Mouse (Mus musculus) lung, adult 2 months (tissue): ENCODE data around the gene Gzmn. TPM values are rescaled to one million over a fixed set of nuclear protein-coding genes. Genes with fewer than 3 reads are reported as not detected.
"Not testable (repeated sequence)": the region's sequence is repeated elsewhere in the genome, so short reads cannot be mapped to it uniquely, and the experiment has no call there.

Experiments
- DNase-seq: peaks from one replicate; pipeline ENCODE4 v3.0.0; 2022
- H3K4me1 ChIP-seq: fragments of 200-500 bp; 2 replicates; pipeline ENCODE4 v1.6.1; 2011; ENCODE audit warnings: low read length; ENCODE audit not compliant: control insufficient read depth, insufficient read depth
- H3K4me3 ChIP-seq: fragments of 200-500 bp; replicated peaks from 2 replicates; pipeline ENCODE3; 2011; ENCODE audit warnings: low read depth, mild to moderate bottlenecking, control low read depth, low read length; ENCODE audit errors: extremely low read depth
- CTCF ChIP-seq: fragments of 200-500 bp; IDR thresholded peaks from 2 replicates; pipeline ENCODE4 v1.5.1; 2011; ENCODE audit warnings: mild to moderate bottlenecking, low read length, control low read depth; ENCODE audit not compliant: insufficient read depth
- POLR2A ChIP-seq: fragments of 200-500 bp; IDR thresholded peaks from 2 replicates; pipeline ENCODE4 v1.6.1; 2011; ENCODE audit warnings: low read depth, mild to moderate bottlenecking, control low read depth, low read length, borderline replicate concordance; ENCODE audit errors: extremely low read depth
- WGBS: fragments of 180-500 bp; shearing (Covaris S2); methylation state at CpG from one replicate; pipeline ENCODE4 v1.1.7; 2018; 5-methylcytosine and 5-hydroxymethylcytosine counted together
- polyA plus RNA-seq: library from polyadenylated mRNA; depleted of rRNA; stranded (reverse); fragments of >200 nt; gene quantifications from 2 replicates; pipeline ENCODE4 v1.2.3, GENCODE M21; 2012; rRNA removed

The Gzmn gene
- polyA plus RNA-seq, 1 experiment: not detected

DNA sequence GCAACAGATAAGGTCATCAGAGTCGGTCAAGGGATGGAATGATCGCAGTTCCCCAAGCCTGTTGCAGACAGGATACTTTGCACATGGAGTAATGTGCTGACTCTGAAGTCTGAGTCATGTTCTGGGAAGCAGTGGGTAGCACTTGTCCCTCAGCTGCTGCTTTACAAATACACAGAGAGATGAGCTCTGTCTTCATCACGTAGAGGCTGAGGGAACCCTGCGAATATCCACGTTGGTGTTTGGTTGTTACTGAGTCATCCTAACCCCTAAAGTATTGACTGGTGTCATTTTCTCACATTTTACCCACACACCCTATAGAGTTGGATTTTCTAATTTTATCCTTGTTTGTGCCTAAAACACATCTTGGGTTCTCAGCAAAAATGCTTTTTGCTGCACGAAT is 6.4 kb downstream of the Gzmn start:
- no peak for DNase-seq
- WGBS: 66% methylated on average over 6 of the region's 6 CpGs
- TF ChIP-seq POLR2A: no peak
- TF ChIP-seq CTCF: no peak
- no peaks in the 10 kb centered on the region for H3K4me1 ChIP-seq
- H3K4me3 ChIP-seq: no peak overlapping the region

DNA sequence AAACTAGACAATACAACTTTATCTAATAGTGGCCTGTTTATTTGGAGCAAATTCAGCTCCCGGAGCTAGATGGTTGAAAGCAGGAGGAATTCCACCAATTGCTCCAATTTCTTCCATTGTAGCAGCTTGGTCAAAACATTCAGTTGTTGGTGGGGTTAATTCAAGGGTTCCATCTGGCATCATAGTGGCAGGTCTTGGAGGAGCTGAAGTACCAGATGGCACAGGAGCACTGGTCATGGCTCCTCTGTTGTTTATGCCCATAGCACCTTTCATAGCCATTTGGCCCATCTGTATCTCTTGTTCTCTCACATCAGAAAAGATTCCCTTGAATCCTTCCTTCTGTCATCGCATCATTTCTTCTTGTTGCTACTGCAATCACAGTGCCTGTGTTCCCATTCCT is 12.3 kb downstream of the Gzmn start:
- TF ChIP-seq POLR2A: no peak
- TF ChIP-seq CTCF: no peak
- Histone ChIP-seq H3K4me1 (no peaks in the 10 kb centered on the region), H3K4me3 (no peak overlapping the region)
- 79% methylated on average over 2 of the region's 2 CpGs for WGBS
- DNase-seq: no peak

DNA sequence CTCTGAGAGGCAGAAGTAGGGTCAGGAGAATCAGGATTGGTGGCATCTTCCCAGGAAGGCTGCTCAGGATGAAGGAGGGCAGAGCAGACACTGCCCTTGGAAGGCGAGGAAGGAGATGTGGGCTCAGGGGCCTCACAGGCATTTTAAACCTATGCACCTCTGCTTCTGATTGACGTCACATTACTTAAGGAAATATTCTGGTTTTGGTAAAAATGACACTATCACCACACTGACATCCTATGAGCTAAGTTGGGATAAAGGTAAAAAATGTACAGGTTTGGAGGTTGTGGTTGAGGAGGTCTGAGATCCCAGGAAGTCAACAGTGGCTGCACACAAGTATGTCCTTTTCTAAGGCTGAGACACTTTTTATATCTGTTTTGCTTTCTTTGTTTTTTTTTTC is 14.9 kb downstream of the Gzmn start, which contains the start of gene Gzmg:
Gene Gzmg, minus strand, starts transcription at position 101 of the 400 bp plus-strand sequence.
- not testable (repeated sequence) for DNase-seq, H3K4me3 ChIP-seq, H3K4me1 ChIP-seq
- 77% methylated on average over 2 of the region's 2 CpGs for WGBS

DNA sequence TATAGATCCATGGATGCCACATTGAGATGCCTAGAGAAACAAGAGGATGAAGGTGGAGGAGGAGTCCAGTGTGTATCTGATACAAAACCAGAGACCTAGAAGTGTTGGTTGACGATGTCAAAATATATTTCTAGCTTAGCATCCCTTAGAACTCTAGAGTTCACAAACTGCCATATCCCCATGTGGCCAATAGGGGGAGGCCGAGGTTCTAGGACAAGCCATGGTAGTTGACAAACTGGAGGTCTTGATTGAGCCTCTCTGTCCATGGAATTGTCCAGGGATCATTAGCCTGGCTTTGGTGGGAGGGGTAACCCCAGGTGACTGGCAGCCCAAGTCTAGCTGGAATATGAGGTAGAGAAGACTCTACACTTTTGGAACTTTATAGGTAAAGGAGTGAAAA is 19.1 kb downstream of the Gzmn start:
- no peaks in the 10 kb centered on the region for H3K4me1 ChIP-seq
- TF ChIP-seq CTCF (no peak), POLR2A (no peak)
- no peak for DNase-seq
- 70% methylated on average over 2 of the region's 2 CpGs for WGBS
- H3K4me3 ChIP-seq: no peak overlapping the region

DNA sequence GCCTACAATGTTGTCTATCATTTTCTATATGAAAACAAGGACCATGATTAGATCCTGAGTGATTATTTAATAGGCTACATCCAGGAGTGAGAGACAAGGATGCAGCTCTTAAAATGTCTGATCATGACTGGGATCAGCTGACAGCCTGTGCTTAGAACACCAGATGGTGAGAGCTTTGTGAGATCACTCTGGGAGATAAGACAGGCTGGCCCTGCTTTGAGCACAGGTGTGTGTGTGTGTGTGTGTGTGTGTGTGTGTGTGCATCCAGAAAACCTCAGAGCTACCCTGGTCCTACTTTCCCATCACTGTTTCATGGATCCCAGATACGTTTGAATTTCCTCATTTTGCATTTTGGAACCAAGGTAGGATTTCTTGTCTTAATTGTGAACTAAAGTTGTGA is 40.7 kb downstream of the Gzmn start:
- not testable (repeated sequence) for H3K4me3 ChIP-seq
- WGBS: 76% methylated on average over 1 of the region's 1 CpGs

DNA sequence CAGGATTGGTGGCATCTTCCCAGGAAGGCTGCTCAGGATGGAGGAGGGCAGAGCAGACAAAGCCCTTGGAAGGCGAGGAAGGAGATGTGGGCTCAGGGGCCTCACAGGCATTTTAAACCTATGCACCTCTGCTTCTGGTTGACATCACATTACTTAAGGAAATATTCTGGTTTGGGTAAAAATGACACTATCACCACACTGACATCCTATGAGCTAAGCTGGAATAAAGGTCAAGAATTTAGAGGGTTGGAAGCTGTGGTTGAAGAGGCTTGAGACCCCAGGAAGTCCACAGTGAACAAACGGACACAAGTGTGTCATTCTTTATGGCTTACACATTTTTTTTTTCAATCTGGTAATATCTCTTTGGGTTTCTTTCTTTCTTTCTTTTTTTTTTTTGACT is 41.9 kb downstream of the Gzmn start, which contains the start of gene Gzmd:
Gene Gzmd, minus strand, starts transcription at position 101 of the 400 bp plus-strand sequence.
- not testable (repeated sequence) for H3K4me1 ChIP-seq, H3K4me3 ChIP-seq, DNase-seq
- 66% methylated on average over 2 of the region's 2 CpGs for WGBS

More for the DNA sequence above, 40.7 kb downstream of the Gzmn start:
- DNase-seq, H3K4me1 ChIP-seq: not testable (repeated sequence)

DNA sequence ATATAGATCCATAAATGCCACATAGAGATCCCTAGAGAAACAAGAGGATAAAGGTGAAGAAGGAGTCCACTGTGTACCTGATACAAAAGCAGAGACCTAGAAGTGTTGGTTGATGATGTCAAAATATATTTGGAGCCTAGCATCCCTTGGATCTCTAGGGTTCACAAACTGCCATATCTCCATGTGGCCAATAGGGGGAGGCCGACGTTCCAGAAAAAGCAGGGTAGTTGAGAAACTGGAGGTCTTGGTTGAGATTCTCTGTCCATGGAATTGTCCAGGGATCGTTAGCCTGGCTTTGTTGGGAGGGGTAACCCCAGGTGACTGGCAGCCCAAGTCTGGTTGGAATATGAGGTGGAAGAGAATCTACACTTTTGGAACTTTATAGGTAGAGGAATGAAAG is 46.1 kb downstream of the Gzmn start:
- H3K4me3 ChIP-seq: no peak overlapping the region
- TF ChIP-seq POLR2A (no peak), CTCF (no peak)
- 50% methylated on average over 3 of the region's 3 CpGs for WGBS
- H3K4me1 ChIP-seq: no peaks in the 10 kb centered on the region
- DNase-seq: no peak

DNA sequence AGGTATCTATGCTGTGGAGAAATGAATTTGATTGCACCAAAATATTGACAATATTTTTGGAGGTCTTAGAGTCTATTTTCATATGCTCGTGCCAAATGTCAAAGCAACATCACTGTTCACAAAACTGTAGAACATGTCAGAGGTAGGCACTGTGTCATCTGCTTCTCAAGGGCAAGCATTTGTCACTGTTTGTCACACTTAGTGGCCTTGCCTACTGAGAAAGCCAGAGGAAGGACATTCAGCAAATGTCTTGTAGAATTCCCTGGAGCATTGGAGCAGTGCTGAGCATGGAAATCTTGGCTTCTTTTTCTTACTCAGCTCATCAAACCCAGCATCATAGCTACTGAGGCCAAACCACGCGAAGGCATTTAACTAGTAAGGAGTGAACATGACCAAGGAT is 50.9 kb downstream of the Gzmn start:
- no peaks in the 10 kb centered on the region for H3K4me1 ChIP-seq
- no peak for TF ChIP-seq CTCF
- WGBS: 85% methylated on average over 3 of the region's 3 CpGs
- no peak overlapping the region for H3K4me3 ChIP-seq
- no peak for DNase-seq

DNA sequence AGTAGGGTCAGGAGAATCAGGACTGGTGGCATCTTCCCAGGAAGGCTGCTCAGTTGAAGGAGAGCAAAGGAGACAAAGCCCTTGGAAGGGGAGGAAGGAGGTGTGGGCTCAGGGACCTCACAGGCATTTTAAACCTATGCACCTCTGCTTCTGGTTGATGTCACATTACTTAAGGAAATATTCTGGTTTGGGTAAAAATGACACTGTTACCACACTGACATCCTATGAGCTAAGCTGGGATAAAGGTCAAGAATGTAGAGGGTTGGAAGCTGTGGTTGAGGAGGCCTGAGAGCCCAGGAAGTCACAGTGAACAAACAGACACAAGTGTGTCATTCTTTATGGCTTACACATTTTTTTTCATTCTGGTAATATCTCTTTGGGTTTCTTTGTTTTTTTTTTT is 53.9 kb downstream of the Gzmn start, which contains the start of gene Gzme:
Gene Gzme, minus strand, starts transcription at position 101 of the 400 bp plus-strand sequence.
- DNase-seq: no peak
- Histone ChIP-seq H3K4me3 (no peak within 1 kb of the TSS), H3K4me1 (no peaks in the 10 kb centered on the region)
- no peak for TF ChIP-seq CTCF
- no peak for TF ChIP-seq POLR2A

Other genes starting within 250 kb of the Gzmn start
- 1.8 and 1.9 TPM in 2 replicates for gene Cma1, start 229.9 kb downstream of the Gzmn start, polyA plus RNA-seq
- gene Cma2, start 223.6 kb downstream of the Gzmn start, polyA plus RNA-seq: not detected in 2 replicates
- gene Mcpt1, start 156.6 kb downstream of the Gzmn start, polyA plus RNA-seq: not detected in 2 replicates
- gene Mcpt9, start 144.1 kb downstream of the Gzmn start, polyA plus RNA-seq: not detected in 2 replicates
- not detected in 2 replicates for gene Mcpt2, start 132.6 kb downstream of the Gzmn start, polyA plus RNA-seq
- 1.5 and 1.8 TPM in 2 replicates for gene Mcpt4, start 112.3 kb downstream of the Gzmn start, polyA plus RNA-seq
- not detected in 2 replicates for gene Mcpt8, start 89.3 kb downstream of the Gzmn start, polyA plus RNA-seq
- gene Ctsg, start 72.0 kb downstream of the Gzmn start, polyA plus RNA-seq: 0.20 TPM in 1 of 2 replicates, not detected in the other
- gene Gzme, start 54.0 kb downstream of the Gzmn start, polyA plus RNA-seq: not detected in 2 replicates
- gene Gzmd, start 42.0 kb downstream of the Gzmn start, polyA plus RNA-seq: not detected in 2 replicates
- gene Gzmg, start 15.0 kb downstream of the Gzmn start, polyA plus RNA-seq: not detected in 2 replicates
- not detected in 2 replicates for gene Gzmf, start 36.8 kb upstream of the Gzmn start, polyA plus RNA-seq
- gene Gzmc, start 60.1 kb upstream of the Gzmn start, polyA plus RNA-seq: not detected in 2 replicates
- 1.9 and 2.4 TPM in 2 replicates for gene Gzmb, start 87.7 kb upstream of the Gzmn start, polyA plus RNA-seq
- 0.04 and 0.22 TPM in 2 replicates for gene Atp12a, start 190.5 kb upstream of the Gzmn start, polyA plus RNA-seq
- gene Rnf17, start 228.0 kb upstream of the Gzmn start, polyA plus RNA-seq: not detected in 2 replicates